Mouse (Mus musculus) stomach, embryonic 14.5 days (tissue): ENCODE results near the gene Eif1. TPM values are rescaled to one million over a fixed set of nuclear protein-coding genes. Genes with fewer than 3 reads are reported as not detected.
"Not testable (repeated sequence)": the region's sequence is repeated elsewhere in the genome, so short reads cannot be mapped to it uniquely, and the experiment has no call there.

Source experiments
- ATAC-seq: fragments of 200-750 bp; cut with Nextera tagmentation; 2 replicates; pipeline ENCODE4 v1.8.0; 2017; ENCODE audit warnings: low read depth, moderate TSS enrichment; ENCODE audit not compliant: insufficient number of reproducible peaks, insufficient read depth, low FRiP score
- H3K27ac ChIP-seq: fragments of 300-500 bp; sonication (generic); 2 replicates; pipeline ENCODE4 v1.5.1; 2014; ENCODE audit warnings: mild to moderate bottlenecking, low read length, moderate library complexity, mixed read lengths
- H3K27me3 ChIP-seq: fragments of 300-500 bp; sonication (generic); 2 replicates; pipeline ENCODE4 v1.6.1; 2014; ENCODE audit warnings: low read length, control low read depth, mixed read lengths; ENCODE audit not compliant: control insufficient read depth, insufficient read depth
- H3K36me3 ChIP-seq: fragments of 300-500 bp; sonication (generic); 2 replicates; pipeline ENCODE4 v1.6.1; 2014; ENCODE audit warnings: mild to moderate bottlenecking, control low read depth, low read length, moderate library complexity, mixed read lengths; ENCODE audit not compliant: control insufficient read depth, insufficient read depth
- H3K4me1 ChIP-seq: fragments of 300-500 bp; sonication (generic); 2 replicates; pipeline ENCODE4 v1.6.1; 2014; ENCODE audit warnings: low read length, control low read depth, mixed read lengths; ENCODE audit not compliant: control insufficient read depth, insufficient read depth
- H3K4me2 ChIP-seq: fragments of 300-500 bp; sonication (generic); replicated peaks from 2 replicates; pipeline ENCODE4 v1.6.1; 2014; ENCODE audit warnings: low read depth, low read length, control low read depth
- H3K4me3 ChIP-seq: fragments of 300-500 bp; sonication (generic); 2 replicates; pipeline ENCODE4 v1.5.1; 2014; ENCODE audit warnings: low read depth, low read length, control low read depth
- H3K9ac ChIP-seq: fragments of 300-500 bp; sonication (generic); replicated peaks from 2 replicates; pipeline ENCODE4 v1.6.1; 2014; ENCODE audit warnings: low read depth, mild to moderate bottlenecking, control low read depth, low read length, moderate library complexity, mixed read lengths
- H3K9me3 ChIP-seq: fragments of 300-500 bp; sonication (generic); 2 replicates; pipeline ENCODE4 v1.6.1; 2016; ENCODE audit warnings: low read depth, low read length, control low read depth; ENCODE audit not compliant: control insufficient read depth
- WGBS: fragments of 180-500 bp; shearing (Covaris S2); extraction: QIAGEN DNeasy Blood & Tissue Kit; methylation state at CpG from one replicate; pipeline ENCODE4 v1.1.7; 2014; 5-methylcytosine and 5-hydroxymethylcytosine counted together
- polyA plus RNA-seq: library from polyadenylated mRNA; unstranded; fragments of >200 nt; fragmentation: Nextera tagmentation; extraction: Ambion mirVana; gene quantifications from 2 replicates; pipeline ENCODE4 v1.2.1, GENCODE M21; 2014

The Eif1 gene
- polyA plus RNA-seq, 1 experiment from 2014 or later = 2,105 TPM

DNA sequence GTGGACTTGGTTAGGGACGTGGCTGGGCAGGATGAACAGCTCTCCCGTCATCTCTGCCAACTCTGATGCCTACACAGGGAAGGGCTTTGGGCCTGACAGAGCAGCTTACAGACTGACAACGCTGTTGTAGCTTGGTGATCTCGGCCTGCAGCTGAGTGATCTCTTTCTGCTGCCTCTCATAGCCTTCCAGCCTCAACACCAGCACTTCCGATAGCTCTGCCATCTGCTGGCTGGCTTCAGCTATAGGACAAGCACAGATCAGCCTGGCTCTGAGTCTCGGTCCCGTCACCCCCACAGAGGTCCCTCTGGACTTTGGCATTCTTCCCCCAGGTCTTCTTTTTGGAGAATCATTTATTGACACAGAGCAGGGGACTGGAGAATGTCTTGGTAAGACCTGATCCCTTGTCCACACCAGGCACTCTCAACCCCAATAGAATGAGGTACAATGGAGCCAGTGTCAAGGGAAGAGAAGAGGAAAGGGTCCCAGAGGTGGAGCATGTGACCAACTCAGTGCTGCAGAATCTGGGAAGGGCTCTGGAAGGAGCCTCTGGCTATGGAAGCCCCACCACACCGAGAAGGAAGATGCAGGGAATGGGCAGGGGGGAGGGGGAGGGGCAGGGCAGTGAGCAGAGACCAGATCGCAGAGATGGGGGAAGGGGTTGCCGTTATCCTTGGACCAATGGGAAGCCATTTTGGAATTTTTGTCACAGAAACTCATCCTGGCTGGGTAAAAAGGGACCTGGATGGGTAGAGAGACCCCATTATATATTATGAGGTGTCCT lies 32.6 kb downstream of the Eif1 start:
- Histone ChIP-seq H3K36me3 (no peaks in the 10 kb centered on the region), H3K9ac (no peak overlapping the region), H3K4me2 (no peak overlapping the region), H3K4me1 (peaks cover 3% of the 10 kb centered on the region; the same call in 1 of the 2 replicates), H3K27me3 (peaks cover 10% of the 10 kb centered on the region; the same call in 1 of the 2 replicates), H3K4me3 (no peak overlapping the region), H3K9me3 (no peaks in the 10 kb centered on the region), H3K27ac (no peak overlapping the region)
- WGBS = 31% methylated on average over 10 of the region's 10 CpGs
- no peak for ATAC-seq

- H3K27ac ChIP-seq = no peak overlapping the region
- H3K36me3 ChIP-seq = no peaks in the 10 kb centered on the region
- peaks cover 3% of the 10 kb centered on the region; the same call in 1 of the 2 replicates for H3K4me1 ChIP-seq
- 1% methylated on average over 50 of the region's 54 CpGs for WGBS
- H3K9me3 ChIP-seq = no peaks in the 10 kb centered on the region
- peak overlapping the region; percentile 100 for H3K4me2 ChIP-seq
- H3K27me3 ChIP-seq = peaks cover 10% of the 10 kb centered on the region; the same call in 1 of the 2 replicates
- peak overlapping the region; percentile 30; the same call in 1 of the 2 replicates for H3K9ac ChIP-seq
- peak overlapping the region; percentile 64 for H3K4me3 ChIP-seq
- ATAC-seq = 0 out of 2 replicates have a peak, but pooled peaks have one; percentile 37
Observed at GRCm38 (mm10) chr11:100355151-100355951, 35.7 kb downstream of the Eif1 start.

GRCm38 (mm10) chr11:100355972-100356818 lies 36.5 kb downstream of the Eif1 start, which contains the start of gene Hap1:
Hap1 (minus strand) TSS chr11:100356128.
- Histone ChIP-seq H3K9ac (peak within 1 kb of the TSS; percentile 30; the same call in 1 of the 2 replicates), H3K27me3 (peaks cover 10% of the 10 kb centered on the region; the same call in 1 of the 2 replicates), H3K9me3 (no peaks in the 10 kb centered on the region), H3K4me1 (peaks cover 3% of the 10 kb centered on the region; the same call in 1 of the 2 replicates), H3K36me3 (no peaks in the 10 kb centered on the region), H3K4me3 (peak within 1 kb of the TSS; percentile 64), H3K27ac (no peak within 1 kb of the TSS), H3K4me2 (peak within 1 kb of the TSS; percentile 100)
- WGBS = 1% methylated on average over 49 of the region's 49 CpGs
- peak; percentile 30 for ATAC-seq

DNA sequence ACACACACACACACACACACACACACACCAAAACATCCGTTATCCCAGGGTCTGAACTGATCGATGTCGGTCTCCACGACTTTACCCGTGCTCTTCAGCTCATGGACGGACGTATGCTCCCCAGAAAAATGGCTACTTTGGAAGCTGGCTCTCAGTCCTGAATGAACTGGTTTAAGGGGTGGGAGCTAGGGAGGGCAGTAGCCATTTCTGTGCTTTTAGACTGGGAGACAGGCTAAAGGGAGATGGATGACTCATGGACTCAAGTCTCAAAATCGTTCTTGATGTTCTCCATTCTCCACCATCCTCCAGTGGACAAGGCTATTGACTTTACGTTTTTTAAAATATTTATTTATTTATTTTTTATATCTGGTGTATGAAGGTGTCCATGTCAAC lies 37.1 kb downstream of the Eif1 start:
- H3K36me3 ChIP-seq = no peaks in the 10 kb centered on the region
- 17% methylated on average over 9 of the region's 9 CpGs for WGBS
- H3K27ac ChIP-seq = no peak overlapping the region
- H3K4me3 ChIP-seq = peak overlapping the region; percentile 64; the same call in 1 of the 2 replicates
- H3K27me3 ChIP-seq = peaks cover 10% of the 10 kb centered on the region; the same call in 1 of the 2 replicates
- H3K9ac ChIP-seq = no peak overlapping the region
- H3K4me1 ChIP-seq = peaks cover 3% of the 10 kb centered on the region; the same call in 1 of the 2 replicates
- peak overlapping the region; percentile 100 for H3K4me2 ChIP-seq
- H3K9me3 ChIP-seq = no peaks in the 10 kb centered on the region
- ATAC-seq = no peak

- H3K4me1 ChIP-seq = peaks cover 3% of the 10 kb centered on the region; the same call in 1 of the 2 replicates
- 56% methylated on average over 5 of the region's 5 CpGs for WGBS
- H3K9me3 ChIP-seq = no peaks in the 10 kb centered on the region
- peaks cover 10% of the 10 kb centered on the region; the same call in 1 of the 2 replicates for H3K27me3 ChIP-seq
- no peak overlapping the region for H3K4me2 ChIP-seq
- no peak overlapping the region for H3K27ac ChIP-seq
- no peaks in the 10 kb centered on the region for H3K36me3 ChIP-seq
- no peak for ATAC-seq
- H3K9ac ChIP-seq = no peak overlapping the region
- no peak overlapping the region for H3K4me3 ChIP-seq
Observed at GRCm38 (mm10) chr11:100357408-100357807, 37.7 kb downstream of the Eif1 start.

- WGBS = 81% methylated on average over 6 of the region's 6 CpGs
- ATAC-seq = no peak
- H3K27me3 ChIP-seq = peaks cover 10% of the 10 kb centered on the region; the same call in 1 of the 2 replicates
Observed at GRCm38 (mm10) chr11:100360175-100360574, 40.5 kb downstream of the Eif1 start.

GRCm38 (mm10) chr11:100361059-100361458 lies 41.4 kb downstream of the Eif1 start:
- not testable (repeated sequence) for H3K4me2 ChIP-seq, H3K27ac ChIP-seq, H3K9ac ChIP-seq, H3K27me3 ChIP-seq, H3K4me3 ChIP-seq, H3K9me3 ChIP-seq, ATAC-seq, H3K36me3 ChIP-seq, H3K4me1 ChIP-seq
- WGBS = no CpG with 5 or more reads among the region's 13 CpGs

More at GRCm38 (mm10) chr11:100360175-100360574, 40.5 kb downstream of the Eif1 start:
- Histone ChIP-seq H3K9ac (no peak overlapping the region), H3K4me3 (no peak overlapping the region), H3K4me1 (peaks cover under 1% of the 10 kb centered on the region; the same call in 1 of the 2 replicates), H3K9me3 (no peaks in the 10 kb centered on the region), H3K27ac (no peak overlapping the region), H3K36me3 (no peaks in the 10 kb centered on the region), H3K4me2 (no peak overlapping the region)
